Mouse (Mus musculus) ovary, postnatal 14 days (tissue): ENCODE results near the gene Gjb6.

Experiments
- DNase-seq: peaks from one replicate; pipeline ENCODE4 v3.0.0; 2022; ENCODE audit warnings: low spot score

Gjb6 gene

GRCm38 (mm10) chr14:57133161-57133661, at the start of gene Gjb6:
TSS of gene Gjb6 (minus strand) at chr14:57133611.
- no peak for DNase-seq

- DNase-seq = no peak
These were observed 32.1 kb upstream of the Gjb6 start for GRCm38 (mm10) chr14:57165493-57165892.

- DNase-seq = no peak
These were observed 28.4 kb upstream of the Gjb6 start for GRCm38 (mm10) chr14:57161833-57162232.

GRCm38 (mm10) chr14:57161201-57161600, 27.8 kb upstream of the Gjb6 start:
- DNase-seq = peak; percentile 29

GRCm38 (mm10) chr14:57154916-57155315, 21.5 kb upstream of the Gjb6 start:
- DNase-seq = no peak

- DNase-seq = no peak
These were observed 12.3 kb upstream of the Gjb6 start for GRCm38 (mm10) chr14:57145741-57146140.

GRCm38 (mm10) chr14:57135265-57135664, 1.9 kb upstream of the Gjb6 start:
- DNase-seq = no peak

GRCm38 (mm10) chr14:57127383-57127782, 6.0 kb downstream of the Gjb6 start:
- no peak for DNase-seq

GRCm38 (mm10) chr14:57122295-57122694, 11.1 kb downstream of the Gjb6 start:
- DNase-seq = no peak

- no peak for DNase-seq
These were observed 17.4 kb downstream of the Gjb6 start, which contains the start of gene Gm4491 for GRCm38 (mm10) chr14:57115823-57116544. TSS of gene Gm4491 (minus strand) at chr14:57115883.

- peak; percentile 41 for DNase-seq
These were observed 24.2 kb downstream of the Gjb6 start for GRCm38 (mm10) chr14:57109194-57109593.

GRCm38 (mm10) chr14:57107916-57108315, 25.5 kb downstream of the Gjb6 start:
- no peak for DNase-seq

- DNase-seq = no peak
These were observed 26.3 kb downstream of the Gjb6 start for GRCm38 (mm10) chr14:57107091-57107490.

- DNase-seq = no peak
These were observed 27.7 kb downstream of the Gjb6 start for GRCm38 (mm10) chr14:57105721-57106120.

GRCm38 (mm10) chr14:57105111-57105510, 28.3 kb downstream of the Gjb6 start:
- DNase-seq = no peak

- DNase-seq = peak; percentile 22
These were observed 29.0 kb downstream of the Gjb6 start, which contains the start of gene Gjb2 for GRCm38 (mm10) chr14:57104106-57105023. TSS of gene Gjb2 (minus strand) at chr14:57104702.

GRCm38 (mm10) chr14:57103711-57104105, 29.7 kb downstream of the Gjb6 start:
- DNase-seq = no peak

GRCm38 (mm10) chr14:57103121-57103520, 30.3 kb downstream of the Gjb6 start:
- DNase-seq = no peak

GRCm38 (mm10) chr14:57101623-57102022, 31.8 kb downstream of the Gjb6 start:
- DNase-seq = no peak

GRCm38 (mm10) chr14:57095855-57096254, 37.6 kb downstream of the Gjb6 start:
- no peak for DNase-seq

- no peak for DNase-seq
These were observed 40.4 kb downstream of the Gjb6 start for GRCm38 (mm10) chr14:57093029-57093428.

- DNase-seq = no peak
These were observed 43.4 kb downstream of the Gjb6 start for GRCm38 (mm10) chr14:57090001-57090400.

- no peak for DNase-seq
These were observed 44.3 kb downstream of the Gjb6 start for GRCm38 (mm10) chr14:57089107-57089506.
